Mouse (Mus musculus) E14TG2a.4 (cell line): ENCODE measurements around the gene Cd3eap.

Source experiments
- CTCF ChIP-seq: conservative IDR thresholded peaks from 2 replicates; pipeline ENCODE4 v1.5.1; 2014; ENCODE audit warnings: low read length
- POU5F1 ChIP-seq: IDR thresholded peaks from 2 replicates; pipeline ENCODE4 v1.6.1; 2014; ENCODE audit warnings: low read length, borderline replicate concordance

GRCm38 (mm10) chr7:19319906-19320305 lies 39.4 kb downstream of the Cd3eap start:
- no peak for TF ChIP-seq CTCF
- TF ChIP-seq POU5F1, result no peak
